Mouse (Mus musculus): ENCODE measurements around the gene Majin.

DNA sequence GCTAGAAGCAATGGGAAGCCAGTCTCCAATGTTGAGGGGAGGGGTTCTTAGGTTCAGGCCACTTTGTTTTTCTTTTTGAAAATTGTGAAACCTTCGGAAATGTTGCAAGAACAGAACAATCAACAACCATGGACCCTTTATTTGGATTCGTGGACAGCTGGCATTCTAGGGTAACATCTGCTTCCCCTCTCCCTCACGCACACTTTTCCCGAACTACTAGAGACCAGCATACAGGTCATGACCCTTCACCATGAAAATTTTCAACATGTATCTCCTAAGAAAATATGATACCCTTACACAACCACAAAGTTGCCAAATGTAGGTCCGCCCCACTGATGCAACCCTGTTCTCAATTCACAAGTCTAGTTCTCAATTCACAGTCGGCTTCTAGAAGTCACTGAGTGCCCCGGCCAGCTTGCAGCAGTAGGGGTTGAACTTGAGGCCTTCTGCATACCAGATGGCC, 84.5 kb downstream of the Majin start:
- no peak for TF ChIP-seq POLR2A (IDR thresholded peaks at IDR 0.05; ENCODE audit: borderline replicate concordance, low read depth, low read length)
- TF ChIP-seq CTCF (IDR thresholded peaks at IDR 0.05; ENCODE audit: low read depth, low read length) = no peak
